Mouse (Mus musculus): ENCODE data around the gene Il22ra1. TPM values are rescaled to one million over a fixed set of nuclear protein-coding genes. Genes with fewer than 3 reads are reported as not detected.

Gene Il22ra1
- polyA plus RNA-seq, 1 experiment = 0.02 TPM

DNA sequence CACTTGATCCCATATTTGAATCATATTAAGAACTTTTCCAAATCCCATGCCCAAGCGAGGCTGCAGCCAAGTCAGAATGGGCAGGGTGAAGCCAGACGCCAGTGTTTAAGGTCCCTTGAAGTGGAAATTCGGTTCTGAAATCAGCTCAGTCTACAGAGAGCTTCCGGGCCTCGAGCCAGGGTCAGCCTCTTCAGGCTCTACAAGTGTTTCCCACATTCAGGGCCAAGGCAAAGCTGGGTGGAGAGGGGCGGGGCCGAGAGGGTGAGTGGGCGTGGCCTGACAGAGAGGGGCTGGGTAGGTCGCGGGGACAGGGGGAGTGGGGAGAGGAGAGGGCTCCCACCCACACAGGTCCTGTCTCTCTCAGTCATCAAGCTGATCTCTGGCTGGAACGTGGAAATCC lies 70.0 kb downstream of the Il22ra1 start:
- H3K36me3 ChIP-seq (ENCODE audit: control insufficient read depth) = no peaks in the 10 kb centered on the region
- H3K9me3 ChIP-seq (ENCODE audit: control insufficient read depth, low read length) = no peaks in the 10 kb centered on the region
- TF ChIP-seq TAL1 (IDR thresholded peaks at IDR 0.05; ENCODE audit: low read length) (no peak), GATA1 (IDR thresholded peaks at IDR 0.05; ENCODE audit: low read length) (no peak)
- peaks cover 25% of the 10 kb centered on the region for H3K4me1 ChIP-seq (ENCODE audit: control insufficient read depth)
- no peak overlapping the region for H3K4me3 ChIP-seq (replicated peaks)
- peaks cover 2% of the 10 kb centered on the region; the same call in 1 of the 2 replicates for H3K27me3 ChIP-seq (ENCODE audit: control insufficient read depth)

DNA sequence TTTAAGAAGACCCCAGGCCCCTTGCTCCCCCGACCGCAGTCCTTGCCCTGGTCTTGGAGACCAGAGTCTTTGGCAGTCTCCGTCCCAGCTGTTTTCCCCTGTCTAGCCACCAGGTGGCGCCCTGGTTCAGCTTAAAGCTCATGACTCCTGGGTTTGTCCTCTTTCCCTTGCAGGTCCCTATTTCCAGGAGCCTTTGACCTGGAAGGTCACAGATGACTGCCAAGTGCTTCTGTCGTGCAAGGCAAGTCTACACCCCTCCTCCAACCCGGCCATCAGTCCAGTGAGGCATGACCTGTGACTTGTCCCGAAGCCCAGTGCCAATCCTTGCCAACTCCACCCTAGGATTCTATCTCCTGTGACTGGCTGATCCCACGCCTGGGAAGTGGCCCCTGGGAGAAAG lies 73.6 kb downstream of the Il22ra1 start:
- TF ChIP-seq GATA1 (IDR thresholded peaks at IDR 0.05; ENCODE audit: low read length) (no peak), TAL1 (IDR thresholded peaks at IDR 0.05; ENCODE audit: low read length) (no peak)

More for the DNA sequence above, 73.6 kb downstream of the Il22ra1 start:
- Histone ChIP-seq H3K9me3 (ENCODE audit: control insufficient read depth, low read length) (peaks cover 4% of the 10 kb centered on the region), H3K4me3 (replicated peaks) (no peak overlapping the region), H3K4me1 (ENCODE audit: control insufficient read depth) (peaks cover 19% of the 10 kb centered on the region), H3K27me3 (ENCODE audit: control insufficient read depth) (0 out of 2 replicates have a peak, but pooled peaks cover 2% of the 10 kb centered on the region), H3K36me3 (ENCODE audit: control insufficient read depth) (no peaks in the 10 kb centered on the region)

Other genes starting within 250 kb of the Il22ra1 start
- gene Stpg1, start 233.4 kb upstream of the Il22ra1 start, polyA plus RNA-seq (2012) = 0.01 TPM in 1 of 2 replicates, not detected in the other
- 4.8 and 5.9 TPM in 2 replicates for gene Nipal3, start 233.1 kb upstream of the Il22ra1 start, polyA plus RNA-seq (2012)
- not detected in 2 replicates for gene Grhl3, start 154.5 kb upstream of the Il22ra1 start, polyA plus RNA-seq (2012)
- gene Ifnlr1, start 41.9 kb upstream of the Il22ra1 start, polyA plus RNA-seq (2012) = not detected in 2 replicates
- not detected in 2 replicates for gene Myom3, start 31.5 kb downstream of the Il22ra1 start, polyA plus RNA-seq (2012)
- 21.7 and 28.6 TPM in 2 replicates for gene Srsf10, start 127.6 kb downstream of the Il22ra1 start, polyA plus RNA-seq (2012)
- 0.66 and 1.0 TPM in 2 replicates for gene Pnrc2, start 145.7 kb downstream of the Il22ra1 start, polyA plus RNA-seq (2012)
- gene Cnr2, start 167.2 kb downstream of the Il22ra1 start, polyA plus RNA-seq (2012) = 0.02 TPM in 1 of 2 replicates, not detected in the other
- gene Fuca1, start 192.6 kb downstream of the Il22ra1 start, polyA plus RNA-seq (2012) = 0.33 and 0.54 TPM in 2 replicates
- gene Hmgcl, start 218.3 kb downstream of the Il22ra1 start, polyA plus RNA-seq (2012) = 4.9 and 5.7 TPM in 2 replicates
- 3.9 and 5.3 TPM in 2 replicates for gene Gale, start 235.6 kb downstream of the Il22ra1 start, polyA plus RNA-seq (2012)
- 13.4 and 14.0 TPM in 2 replicates for gene Lypla2, start 244.5 kb downstream of the Il22ra1 start, polyA plus RNA-seq (2012)

All from erythroblast, embryonic 14.5 days (primary cell).